Mouse (Mus musculus) urinary bladder, postnatal 36 days (tissue): ENCODE results near the gene Ttll6.
"Not testable (repeated sequence)": the region's sequence is repeated elsewhere in the genome, so short reads cannot be mapped to it uniquely, and the experiment has no call there.

Experiments used
- DNase-seq, 2 experiments: peaks; one replicate each; pipeline ENCODE4 v3.0.0; 2022; ENCODE audit warnings: low spot score in 2 of 2, mixed read lengths in 1 of 2

Gene Ttll6

GRCm38 (mm10) chr11:96133239-96133865, at the start of gene Ttll6:
Gene Ttll6 (plus strand): TSS chr11:96133786.
- peak; percentile 38 to 43 for DNase-seq

- no peak for DNase-seq
Observed at GRCm38 (mm10) chr11:96087981-96088380, 45.6 kb upstream of the Ttll6 start.

DNA sequence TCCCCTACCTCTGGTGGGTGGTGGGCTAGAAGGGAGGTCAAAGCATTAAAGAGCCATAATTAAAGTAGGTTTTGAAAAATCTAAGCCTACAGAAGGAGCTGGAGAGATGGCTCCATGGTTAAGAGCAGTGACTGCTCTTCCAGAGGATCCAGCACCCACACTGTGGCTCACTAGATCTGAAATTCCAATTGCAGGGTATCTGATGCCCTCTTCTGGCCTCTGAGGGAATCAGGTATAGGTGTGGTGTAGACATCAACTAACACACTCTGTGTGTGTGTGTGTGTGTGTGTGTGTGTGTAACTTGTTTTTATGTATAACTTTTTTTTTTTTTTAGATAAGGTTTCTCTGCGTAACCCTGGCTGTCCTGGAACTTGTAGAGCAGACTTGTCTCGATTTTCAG, 42.5 kb upstream of the Ttll6 start:
- DNase-seq = no peak

GRCm38 (mm10) chr11:96092674-96093291, 40.8 kb upstream of the Ttll6 start:
- DNase-seq = no peak

GRCm38 (mm10) chr11:96093361-96093760, 40.2 kb upstream of the Ttll6 start:
- peak; percentile 22 to 45 for DNase-seq

DNA sequence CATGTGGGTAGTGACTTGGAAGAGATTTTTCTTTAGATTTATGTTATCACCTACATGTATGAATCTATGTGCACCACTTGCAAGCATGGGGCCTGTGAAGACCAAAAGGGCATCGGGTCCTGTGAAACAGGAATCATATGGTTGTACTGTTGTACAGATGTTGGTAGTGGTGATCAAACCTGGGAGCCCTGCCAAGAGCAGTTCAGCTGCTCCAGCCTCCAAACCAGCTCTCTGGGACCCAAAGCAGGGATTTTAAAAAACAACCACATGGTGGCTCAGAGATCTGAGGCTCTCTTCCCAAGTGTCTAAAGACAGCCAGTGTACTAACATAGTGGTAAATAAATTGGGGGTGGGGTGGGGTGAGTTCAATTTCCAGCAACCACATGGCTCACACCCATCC, 25.2 kb upstream of the Ttll6 start:
- no peak for DNase-seq

DNA sequence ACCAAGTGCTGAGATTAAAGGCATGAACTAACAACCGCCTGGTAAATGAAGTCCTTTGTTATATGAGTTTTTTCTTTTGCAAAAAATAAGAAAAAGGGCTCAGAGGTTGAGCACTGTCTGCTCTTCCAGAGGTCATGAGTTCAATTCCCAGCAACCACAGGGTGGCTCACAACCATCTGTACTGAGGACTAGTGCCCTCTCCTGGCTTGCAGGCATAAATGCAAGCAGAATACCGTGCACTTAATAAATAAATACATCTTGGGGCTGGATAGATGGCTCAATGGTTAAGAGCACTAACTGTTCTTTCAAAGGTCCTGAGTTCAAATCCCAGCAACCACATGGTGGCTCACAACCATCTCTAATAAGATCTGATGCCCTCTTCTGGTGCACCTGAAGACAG, 22.6 kb upstream of the Ttll6 start:
- DNase-seq = not testable (repeated sequence)

DNA sequence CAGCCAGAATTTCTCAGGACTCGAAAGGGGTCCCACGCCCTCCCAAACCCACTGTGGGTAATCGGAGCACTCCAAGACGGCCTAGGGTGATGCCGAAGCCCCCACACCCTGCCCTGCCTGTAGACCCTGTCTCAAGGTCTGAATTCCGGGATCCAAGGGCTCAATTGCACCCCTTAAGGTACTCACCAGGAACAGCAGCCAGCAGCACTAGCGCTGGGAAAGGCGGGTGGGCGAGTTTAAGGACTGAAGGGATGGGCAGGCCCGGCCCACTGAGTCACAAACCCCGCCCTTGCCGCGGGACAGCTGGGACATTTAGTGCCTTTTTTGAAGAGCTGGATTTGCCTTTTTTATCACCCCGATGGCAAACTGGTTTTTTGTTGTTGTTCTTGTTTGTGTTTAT, 21.8 kb upstream of the Ttll6 start, which contains the start of gene Calcoco2:
TSS of gene Calcoco2 (minus strand) at position 214 of the 400 bp plus-strand sequence.
- no peak for DNase-seq

GRCm38 (mm10) chr11:96114077-96114476, 19.5 kb upstream of the Ttll6 start:
- DNase-seq = no peak

DNA sequence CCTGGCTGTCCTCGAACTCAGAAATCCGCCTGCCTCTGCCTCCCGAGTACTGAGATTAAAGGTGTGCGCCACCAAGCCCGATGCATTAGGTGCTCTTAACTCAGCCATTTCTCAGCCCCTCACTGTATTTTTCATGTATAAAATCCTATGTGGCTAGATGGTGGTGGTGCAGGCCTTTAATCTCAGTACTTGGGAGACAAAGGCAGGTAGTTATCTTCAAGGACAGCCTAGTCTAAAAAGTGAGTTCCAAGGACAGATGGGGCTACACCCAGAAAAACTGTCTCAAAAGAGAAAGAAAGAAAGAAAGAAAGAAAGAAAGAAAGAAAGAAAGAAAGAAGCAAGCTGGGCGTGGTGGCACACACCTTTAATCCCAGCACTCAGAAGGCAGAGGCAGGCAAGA, 18.2 kb upstream of the Ttll6 start:
- no peak for DNase-seq

GRCm38 (mm10) chr11:96116116-96116515, 17.5 kb upstream of the Ttll6 start:
- DNase-seq = no peak

DNA sequence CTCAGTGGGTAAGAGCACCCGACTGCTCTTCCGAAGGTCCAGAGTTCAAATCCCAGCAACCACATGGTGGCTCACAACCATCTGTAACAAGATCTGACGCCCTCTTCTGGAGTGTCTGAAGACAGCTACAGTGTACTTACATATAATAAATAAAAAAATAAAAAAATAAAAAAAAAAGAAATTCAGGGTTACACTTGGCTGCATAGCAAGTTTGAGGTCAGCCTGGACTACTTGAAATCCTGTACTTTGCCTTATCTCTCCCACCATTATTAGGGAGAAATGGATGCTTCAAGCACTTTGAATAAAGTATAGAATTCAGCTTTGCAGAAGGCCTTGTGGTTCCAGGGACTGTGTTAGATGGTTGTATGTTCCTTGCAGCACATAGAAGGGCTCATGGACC, 16.7 kb upstream of the Ttll6 start:
- DNase-seq = not testable (repeated sequence)

GRCm38 (mm10) chr11:96119401-96119800, 14.2 kb upstream of the Ttll6 start:
- no peak for DNase-seq

- DNase-seq = not testable (repeated sequence)
Observed at GRCm38 (mm10) chr11:96122806-96123205, 10.8 kb upstream of the Ttll6 start.

DNA sequence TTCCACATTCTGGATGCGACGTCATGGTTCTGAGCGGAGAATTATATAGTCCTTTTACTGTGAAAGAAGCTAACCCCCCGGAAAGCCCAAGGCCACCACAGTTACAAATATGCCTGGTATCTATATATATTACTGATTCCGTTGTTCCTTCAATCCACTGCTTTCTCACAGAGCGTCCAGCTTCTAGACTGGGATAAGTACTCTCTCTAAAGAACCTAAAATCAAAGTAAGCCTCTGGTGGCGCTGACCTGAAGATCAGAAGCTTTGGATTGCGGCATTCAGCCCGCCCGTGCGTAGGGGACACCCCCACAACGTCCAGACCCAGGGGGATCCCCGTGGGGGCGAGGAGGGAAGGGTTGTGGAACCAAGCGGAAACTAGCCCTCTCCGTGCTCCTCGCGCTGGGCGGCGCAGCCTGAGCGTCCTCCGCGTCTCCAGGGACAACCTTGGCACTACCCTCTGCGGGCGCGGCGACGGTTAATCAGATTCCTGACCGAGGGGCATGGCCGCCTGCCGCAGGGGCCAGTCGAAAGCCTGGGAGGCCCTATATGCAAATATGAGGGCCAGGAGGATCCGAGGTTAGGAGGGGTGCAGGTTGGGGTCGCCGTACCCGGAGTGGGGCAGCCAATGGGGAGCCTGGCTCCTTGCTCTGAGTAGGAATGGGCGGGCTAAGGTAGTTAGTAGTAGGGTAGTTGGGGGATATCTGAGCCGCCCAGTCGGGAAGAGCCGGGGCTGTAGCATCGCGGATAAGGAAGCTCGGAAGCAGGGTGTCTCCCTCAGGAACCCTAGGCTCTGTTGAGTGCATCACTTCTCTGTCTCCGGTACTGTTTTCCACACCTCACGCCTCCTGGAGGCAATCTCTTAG, 9.3 kb upstream of the Ttll6 start:
- DNase-seq = peak; percentile 17 to 23

DNA sequence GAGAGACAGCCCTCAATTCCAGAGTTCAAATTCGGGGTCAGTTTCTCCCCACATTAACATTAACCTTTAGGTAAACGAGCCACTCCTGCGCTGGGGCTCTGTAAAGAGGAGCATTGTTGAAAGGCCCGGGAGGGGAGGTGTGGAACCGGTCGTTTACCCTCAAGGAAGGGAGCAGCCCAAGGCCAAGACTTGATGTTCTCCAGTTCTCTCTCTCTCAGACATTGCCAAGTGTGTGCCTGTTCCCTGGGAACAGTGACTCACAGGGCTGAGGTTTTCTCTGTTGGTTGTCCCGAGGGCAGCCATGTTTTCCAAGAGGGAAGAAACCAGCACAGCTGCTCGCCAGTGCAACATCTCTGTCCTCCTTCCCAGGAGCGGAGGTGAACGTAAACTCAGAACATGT, 3.0 kb upstream of the Ttll6 start:
- no peak for DNase-seq

DNA sequence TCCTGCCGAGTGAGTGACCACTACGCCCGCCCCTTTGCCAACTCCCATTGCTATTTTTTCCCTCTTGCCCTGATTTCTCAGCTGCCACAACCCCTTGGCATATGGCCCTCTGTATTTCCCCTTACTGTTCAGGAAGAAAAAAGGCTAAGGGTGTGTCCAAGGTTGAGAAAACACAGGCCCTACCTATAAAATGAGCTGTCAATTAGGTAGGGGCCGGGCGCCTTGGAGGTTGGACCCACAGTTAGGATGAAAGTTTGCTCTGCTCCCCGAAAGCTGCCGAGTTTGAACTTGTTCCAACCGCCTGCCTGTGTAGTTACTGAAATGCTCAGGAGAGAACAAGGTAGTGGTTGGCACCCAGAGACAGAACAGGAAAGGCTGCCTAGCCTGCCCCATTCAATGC, 2.3 kb downstream of the Ttll6 start:
- no peak for DNase-seq

GRCm38 (mm10) chr11:96140726-96141175, 7.2 kb downstream of the Ttll6 start:
- peak in 1 of 2 experiments; percentile 8 for DNase-seq

DNA sequence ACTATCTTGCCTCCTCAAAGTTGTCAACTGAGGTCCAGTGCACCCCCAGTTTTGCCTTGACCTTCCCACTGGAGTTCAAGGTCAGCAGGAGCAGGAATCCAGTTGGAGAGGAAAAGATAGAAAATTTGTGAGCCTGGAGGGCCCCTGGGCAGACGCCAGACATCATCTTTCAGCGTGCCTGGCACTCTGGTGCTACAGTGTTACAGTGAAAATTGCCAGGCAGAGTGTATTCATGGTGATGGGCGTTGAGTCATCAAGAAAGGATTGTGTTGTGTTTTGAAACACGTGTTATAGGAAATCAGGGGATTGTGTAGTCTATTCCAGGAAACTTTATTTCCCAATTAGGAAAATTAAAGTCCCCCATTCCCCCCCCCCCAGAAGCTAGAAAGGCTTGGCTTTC, 10.2 kb downstream of the Ttll6 start:
- no peak for DNase-seq

DNA sequence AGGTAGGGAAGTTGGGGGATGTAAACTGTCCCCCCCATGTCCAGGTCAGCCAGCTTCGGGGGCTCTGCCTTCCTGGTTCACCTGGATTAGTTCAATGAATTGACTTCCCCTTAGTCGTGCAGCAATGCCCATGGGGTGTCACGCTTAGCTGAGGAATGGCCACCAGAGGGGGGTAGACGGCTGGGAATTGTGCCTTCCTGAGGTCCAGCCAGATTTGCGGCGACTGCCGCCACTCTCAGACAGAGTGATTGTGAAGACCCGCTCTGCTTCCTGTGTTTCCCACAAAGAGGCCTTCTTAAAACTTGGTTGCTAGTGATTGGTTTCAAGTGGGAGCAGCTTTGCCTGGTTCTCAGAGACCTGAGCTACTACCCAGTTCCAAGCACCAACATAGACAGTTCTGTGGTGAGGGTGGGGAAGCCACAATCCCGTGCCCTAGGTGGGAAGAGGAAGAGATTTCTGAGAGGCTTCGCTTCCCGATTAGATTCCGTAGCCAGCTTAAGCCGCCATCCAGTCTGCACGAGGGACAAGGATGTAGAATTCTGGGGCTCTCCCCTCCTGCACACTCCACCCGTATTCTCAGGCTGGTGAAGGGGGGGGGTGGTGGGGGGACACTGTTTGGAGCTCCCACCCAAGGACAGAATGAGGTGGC, 12.2 kb downstream of the Ttll6 start:
- DNase-seq = peak; percentile 66 to 72

DNA sequence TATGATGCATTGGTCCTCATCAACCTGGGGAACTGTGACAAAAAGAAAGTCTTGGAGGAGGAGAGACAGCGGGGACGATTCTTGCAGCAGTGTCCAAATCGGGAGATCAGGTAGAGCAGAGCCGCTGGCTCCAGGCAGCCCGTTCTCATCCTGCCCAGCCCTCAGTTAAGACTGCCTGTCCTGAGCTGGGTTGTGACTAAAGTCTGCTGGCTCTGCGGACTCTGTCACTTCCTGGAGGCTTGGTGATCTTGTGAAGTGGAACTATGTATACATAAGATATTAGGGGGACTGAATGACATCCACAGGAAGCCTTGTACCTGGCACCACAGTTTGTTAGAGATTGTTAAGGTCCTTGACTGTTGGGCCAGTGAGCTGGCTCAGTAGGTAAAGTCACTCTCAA, 13.9 kb downstream of the Ttll6 start:
- no peak for DNase-seq

DNA sequence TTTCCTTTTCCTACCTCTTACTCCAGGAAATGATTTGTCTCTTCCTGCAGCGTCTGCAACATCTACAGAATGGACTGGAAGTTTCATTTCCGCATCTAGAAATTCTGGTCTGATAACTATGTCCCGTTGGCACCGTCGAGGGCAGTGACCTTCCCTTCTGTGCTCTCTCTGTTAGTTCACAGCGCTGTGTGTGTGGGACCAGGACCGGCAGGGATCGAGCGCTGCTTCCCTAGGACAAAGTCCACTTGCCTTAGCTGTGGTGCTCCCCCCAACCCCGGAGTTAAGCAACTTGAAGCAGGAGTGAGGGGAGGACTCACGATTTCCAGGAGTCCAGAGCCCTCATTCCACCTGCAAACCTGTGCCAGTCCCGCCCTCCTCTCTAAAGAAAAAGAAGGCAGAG, 31.2 kb downstream of the Ttll6 start:
- DNase-seq = no peak
